Mouse (Mus musculus): ENCODE data around the gene 1700025G04Rik. TPM values are rescaled to one million over a fixed set of nuclear protein-coding genes. Genes with fewer than 3 reads are reported as not detected.

Gene 1700025G04Rik
- polyA plus RNA-seq, 1 experiment from 2014 or later = 28.5 TPM

GRCm38 (mm10) chr1:152081121-152081520, 8.8 kb downstream of the 1700025G04Rik start:
- Histone ChIP-seq H3K9me3 (replicated peaks; ENCODE audit: control insufficient read depth, low read length, poor library complexity, severe bottlenecking) (no peaks in the 10 kb centered on the region), H3K4me1 (ENCODE audit: control insufficient read depth, insufficient read depth, low read length) (peaks cover 23% of the 10 kb centered on the region), H3K4me3 (ENCODE audit: low read depth, low read length) (no peak overlapping the region), H3K9ac (ENCODE audit: low read depth, low read length) (no peak overlapping the region), H3K27ac (ENCODE audit: low read length) (no peak overlapping the region), H3K4me2 (ENCODE audit: low read length) (no peak overlapping the region), H3K27me3 (ENCODE audit: control insufficient read depth, insufficient read depth, low read depth, low read length) (no peaks in the 10 kb centered on the region), H3K36me3 (ENCODE audit: control insufficient read depth, insufficient read depth, low read length) (no peaks in the 10 kb centered on the region)
- WGBS = 88% methylated on average over 7 of the region's 7 CpGs
- no peak for ATAC-seq

- ATAC-seq = no peak
- no peaks in the 10 kb centered on the region for H3K36me3 ChIP-seq (ENCODE audit: control insufficient read depth, insufficient read depth, low read length)
- no peak overlapping the region for H3K27ac ChIP-seq (ENCODE audit: low read length)
- peaks cover 14% of the 10 kb centered on the region for H3K4me1 ChIP-seq (ENCODE audit: control insufficient read depth, insufficient read depth, low read length)
- no peak overlapping the region for H3K4me3 ChIP-seq (ENCODE audit: low read depth, low read length)
- no peak overlapping the region for H3K4me2 ChIP-seq (ENCODE audit: low read length)
- 81% methylated on average over 6 of the region's 6 CpGs for WGBS
- H3K9ac ChIP-seq (ENCODE audit: low read depth, low read length) = no peak overlapping the region
- no peaks in the 10 kb centered on the region for H3K9me3 ChIP-seq (replicated peaks; ENCODE audit: control insufficient read depth, low read length, poor library complexity, severe bottlenecking)
- H3K27me3 ChIP-seq (ENCODE audit: control insufficient read depth, insufficient read depth, low read depth, low read length) = no peaks in the 10 kb centered on the region
These were observed 9.7 kb downstream of the 1700025G04Rik start for GRCm38 (mm10) chr1:152080244-152080643.

- 0 out of 2 replicates have a peak overlapping the region, but pooled peaks have one; percentile 1 for H3K4me2 ChIP-seq (ENCODE audit: low read length)
- ATAC-seq = no peak
- H3K27me3 ChIP-seq (ENCODE audit: control insufficient read depth, insufficient read depth, low read depth, low read length) = no peaks in the 10 kb centered on the region
- H3K9ac ChIP-seq (ENCODE audit: low read depth, low read length) = no peak overlapping the region
- peaks cover 14% of the 10 kb centered on the region; the same call in 1 of the 2 replicates for H3K4me1 ChIP-seq (ENCODE audit: control insufficient read depth, insufficient read depth, low read length)
- no peak overlapping the region for H3K4me3 ChIP-seq (ENCODE audit: low read depth, low read length)
- H3K36me3 ChIP-seq (ENCODE audit: control insufficient read depth, insufficient read depth, low read length) = no peaks in the 10 kb centered on the region
- WGBS = 45% methylated on average over 11 of the region's 11 CpGs
- no peak overlapping the region for H3K27ac ChIP-seq (ENCODE audit: low read length)
- no peaks in the 10 kb centered on the region for H3K9me3 ChIP-seq (replicated peaks; ENCODE audit: control insufficient read depth, low read length, poor library complexity, severe bottlenecking)
These were observed 12.7 kb downstream of the 1700025G04Rik start for GRCm38 (mm10) chr1:152077171-152077715.

- H3K27ac ChIP-seq (ENCODE audit: low read length) = no peak overlapping the region
- 0 out of 2 replicates have a peak, but pooled peaks have one; percentile 50 for ATAC-seq
- H3K9me3 ChIP-seq (replicated peaks; ENCODE audit: control insufficient read depth, low read length, poor library complexity, severe bottlenecking) = no peaks in the 10 kb centered on the region
- H3K4me1 ChIP-seq (ENCODE audit: control insufficient read depth, insufficient read depth, low read length) = peaks cover 16% of the 10 kb centered on the region; the same call in 1 of the 2 replicates
- H3K36me3 ChIP-seq (ENCODE audit: control insufficient read depth, insufficient read depth, low read length) = no peaks in the 10 kb centered on the region
- no peak overlapping the region for H3K9ac ChIP-seq (ENCODE audit: low read depth, low read length)
- 65% methylated on average over 14 of the region's 14 CpGs for WGBS
- no peak overlapping the region for H3K4me3 ChIP-seq (ENCODE audit: low read depth, low read length)
- no peak overlapping the region for H3K4me2 ChIP-seq (ENCODE audit: low read length)
- H3K27me3 ChIP-seq (ENCODE audit: control insufficient read depth, insufficient read depth, low read depth, low read length) = no peaks in the 10 kb centered on the region
These were observed 13.6 kb downstream of the 1700025G04Rik start for GRCm38 (mm10) chr1:152076222-152076845.

- WGBS = 50% methylated on average over 6 of the region's 6 CpGs
- H3K9me3 ChIP-seq (replicated peaks; ENCODE audit: control insufficient read depth, low read length, poor library complexity, severe bottlenecking) = no peaks in the 10 kb centered on the region
- H3K4me2 ChIP-seq (ENCODE audit: low read length) = no peak overlapping the region
- H3K9ac ChIP-seq (ENCODE audit: low read depth, low read length) = no peak overlapping the region
- H3K27me3 ChIP-seq (ENCODE audit: control insufficient read depth, insufficient read depth, low read depth, low read length) = no peaks in the 10 kb centered on the region
- no peaks in the 10 kb centered on the region for H3K36me3 ChIP-seq (ENCODE audit: control insufficient read depth, insufficient read depth, low read length)
- ATAC-seq = peak; percentile 65; the same call in 1 of the 2 replicates
- no peak overlapping the region for H3K4me3 ChIP-seq (ENCODE audit: low read depth, low read length)
- no peak overlapping the region for H3K27ac ChIP-seq (ENCODE audit: low read length)
- peaks cover 16% of the 10 kb centered on the region; the same call in 1 of the 2 replicates for H3K4me1 ChIP-seq (ENCODE audit: control insufficient read depth, insufficient read depth, low read length)
These were observed 14.2 kb downstream of the 1700025G04Rik start for GRCm38 (mm10) chr1:152075725-152076124.

- Histone ChIP-seq H3K27ac (ENCODE audit: low read length) (no peak overlapping the region), H3K4me2 (ENCODE audit: low read length) (no peak overlapping the region), H3K36me3 (ENCODE audit: control insufficient read depth, insufficient read depth, low read length) (no peaks in the 10 kb centered on the region), H3K27me3 (ENCODE audit: control insufficient read depth, insufficient read depth, low read depth, low read length) (no peaks in the 10 kb centered on the region), H3K9me3 (replicated peaks; ENCODE audit: control insufficient read depth, low read length, poor library complexity, severe bottlenecking) (no peaks in the 10 kb centered on the region), H3K9ac (ENCODE audit: low read depth, low read length) (no peak overlapping the region), H3K4me1 (ENCODE audit: control insufficient read depth, insufficient read depth, low read length) (peaks cover 12% of the 10 kb centered on the region), H3K4me3 (ENCODE audit: low read depth, low read length) (no peak overlapping the region)
- no peak for ATAC-seq
- WGBS = 50% methylated on average over 4 of the region's 4 CpGs
These were observed 19.5 kb downstream of the 1700025G04Rik start for GRCm38 (mm10) chr1:152070441-152070840.

- H3K4me2 ChIP-seq (ENCODE audit: low read length) = no peak overlapping the region
- WGBS = 29% methylated on average over 7 of the region's 7 CpGs
- H3K4me1 ChIP-seq (ENCODE audit: control insufficient read depth, insufficient read depth, low read length) = peaks cover 12% of the 10 kb centered on the region
These were observed 20.2 kb downstream of the 1700025G04Rik start for GRCm38 (mm10) chr1:152069745-152070144.

GRCm38 (mm10) chr1:152067919-152068318, 22.0 kb downstream of the 1700025G04Rik start:
- H3K9me3 ChIP-seq (replicated peaks; ENCODE audit: control insufficient read depth, low read length, poor library complexity, severe bottlenecking) = no peaks in the 10 kb centered on the region
- no peak overlapping the region for H3K4me3 ChIP-seq (ENCODE audit: low read depth, low read length)
- no peak overlapping the region for H3K27ac ChIP-seq (ENCODE audit: low read length)
- no peaks in the 10 kb centered on the region for H3K36me3 ChIP-seq (ENCODE audit: control insufficient read depth, insufficient read depth, low read length)
- H3K4me1 ChIP-seq (ENCODE audit: control insufficient read depth, insufficient read depth, low read length) = peaks cover 8% of the 10 kb centered on the region
- no peak overlapping the region for H3K4me2 ChIP-seq (ENCODE audit: low read length)
- ATAC-seq = no peak
- no peaks in the 10 kb centered on the region for H3K27me3 ChIP-seq (ENCODE audit: control insufficient read depth, insufficient read depth, low read depth, low read length)
- no peak overlapping the region for H3K9ac ChIP-seq (ENCODE audit: low read depth, low read length)

More at GRCm38 (mm10) chr1:152069745-152070144, 20.2 kb downstream of the 1700025G04Rik start:
- Histone ChIP-seq H3K4me3 (ENCODE audit: low read depth, low read length) (no peak overlapping the region), H3K9me3 (replicated peaks; ENCODE audit: control insufficient read depth, low read length, poor library complexity, severe bottlenecking) (no peaks in the 10 kb centered on the region), H3K36me3 (ENCODE audit: control insufficient read depth, insufficient read depth, low read length) (no peaks in the 10 kb centered on the region), H3K9ac (ENCODE audit: low read depth, low read length) (no peak overlapping the region), H3K27me3 (ENCODE audit: control insufficient read depth, insufficient read depth, low read depth, low read length) (no peaks in the 10 kb centered on the region), H3K27ac (ENCODE audit: low read length) (no peak overlapping the region)
- ATAC-seq = no peak

GRCm38 (mm10) chr1:152065527-152065926, 24.4 kb downstream of the 1700025G04Rik start:
- WGBS = 98% methylated on average over 7 of the region's 7 CpGs
- H3K4me3 ChIP-seq (ENCODE audit: low read depth, low read length) = no peak overlapping the region
- H3K9ac ChIP-seq (ENCODE audit: low read depth, low read length) = no peak overlapping the region
- ATAC-seq = no peak
- H3K9me3 ChIP-seq (replicated peaks; ENCODE audit: control insufficient read depth, low read length, poor library complexity, severe bottlenecking) = no peaks in the 10 kb centered on the region
- H3K4me1 ChIP-seq (ENCODE audit: control insufficient read depth, insufficient read depth, low read length) = peaks cover 3% of the 10 kb centered on the region
- H3K27ac ChIP-seq (ENCODE audit: low read length) = no peak overlapping the region
- no peaks in the 10 kb centered on the region for H3K36me3 ChIP-seq (ENCODE audit: control insufficient read depth, insufficient read depth, low read length)
- H3K27me3 ChIP-seq (ENCODE audit: control insufficient read depth, insufficient read depth, low read depth, low read length) = no peaks in the 10 kb centered on the region
- no peak overlapping the region for H3K4me2 ChIP-seq (ENCODE audit: low read length)
